Mouse (Mus musculus) MEL (cell line): ENCODE data around the gene Acacb. TPM values are rescaled to one million over a fixed set of nuclear protein-coding genes. Genes with fewer than 3 reads are reported as not detected.

ENCODE experiments used
- DNase-seq: peaks from one replicate; pipeline ENCODE4 v3.0.0; 2011; ENCODE audit warnings: low read depth, low spot score
- H3K27ac ChIP-seq: 2 replicates; pipeline ENCODE4 v1.5.1; 2012; ENCODE audit warnings: low read depth, mild to moderate bottlenecking, control low read depth, low read length, moderate library complexity; ENCODE audit not compliant: control insufficient read depth
- H3K27me3 ChIP-seq, 2 experiments: fragments of 150-350 bp in 1 of 2; sonication (generic) in 1 of 2; 2 replicates each; pipeline ENCODE4 v1.6.1; 2012; ENCODE audit warnings: low read length in 2 of 2, mild to moderate bottlenecking in 2 of 2, improper control_type of control experiment in 1 of 2, moderate library complexity in 1 of 2; ENCODE audit not compliant: insufficient read depth in 2 of 2, control insufficient read depth in 1 of 2
- H3K36me3 ChIP-seq, 2 experiments: 2 replicates each; pipeline ENCODE4 v1.6.1; 2012 to 2014; ENCODE audit warnings: low read length in 2 of 2, improper control_type of control experiment in 1 of 2, inconsistent platforms in 1 of 2, mild to moderate bottlenecking in 1 of 2; ENCODE audit not compliant: insufficient read depth in 2 of 2, control insufficient read depth in 1 of 2
- H3K4me1 ChIP-seq, 2 experiments: fragments of 150-350 bp in 1 of 2; sonication (generic) in 1 of 2; 2 replicates each; pipeline ENCODE4 v1.6.1; 2012; ENCODE audit warnings: low read length in 2 of 2, improper control_type of control experiment in 1 of 2, mild to moderate bottlenecking in 1 of 2; ENCODE audit not compliant: insufficient read depth in 2 of 2, control insufficient read depth in 1 of 2
- H3K4me3 ChIP-seq, 2 experiments: fragments of 150-350 bp in 1 of 2; sonication (generic) in 1 of 2; 2 replicates each; pipeline ENCODE4 v1.5.1; 2012; ENCODE audit warnings: low read depth in 2 of 2, low read length in 2 of 2, mild to moderate bottlenecking in 2 of 2, moderate library complexity in 2 of 2, control low read depth in 1 of 2, improper control_type of control experiment in 1 of 2; ENCODE audit not compliant: control insufficient read depth in 1 of 2, insufficient read depth in 1 of 2
- H3K79me2 ChIP-seq: 2 replicates; pipeline ENCODE4 v1.6.1; 2012; ENCODE audit warnings: mild to moderate bottlenecking, low read length, moderate library complexity; ENCODE audit not compliant: control insufficient read depth, poor library complexity, insufficient read depth
- H3K9ac ChIP-seq: 2 replicates; pipeline ENCODE4 v1.6.1; 2012; ENCODE audit warnings: low read depth, mild to moderate bottlenecking, control low read depth, low read length, moderate library complexity; ENCODE audit not compliant: control insufficient read depth, poor library complexity, severe bottlenecking
- H3K9me3 ChIP-seq: fragments of 150-350 bp; sonication (generic); replicated peaks from 2 replicates; pipeline ENCODE4 v1.6.1; 2012; ENCODE audit warnings: mild to moderate bottlenecking, low read length, improper control_type of control experiment, moderate library complexity; ENCODE audit not compliant: insufficient read depth
- BHLHE40 ChIP-seq: IDR thresholded peaks from 2 replicates; pipeline ENCODE4 v1.6.1; 2012; ENCODE audit warnings: low read depth, mild to moderate bottlenecking, inconsistent platforms, low read length, improper control_type of control experiment, borderline replicate concordance
- CHD1 ChIP-seq: IDR thresholded peaks from 2 replicates; pipeline ENCODE4 v1.6.1; 2012; ENCODE audit warnings: low read depth, mild to moderate bottlenecking, inconsistent platforms, low read length, improper control_type of control experiment
- CHD2 ChIP-seq: IDR thresholded peaks from 2 replicates; pipeline ENCODE4 v1.6.1; 2011; ENCODE audit warnings: low read length, improper control_type of control experiment
- ETS1 ChIP-seq: IDR thresholded peaks from 2 replicates; pipeline ENCODE4 v1.6.1; 2012; ENCODE audit warnings: low read depth, mild to moderate bottlenecking, inconsistent platforms, low read length, improper control_type of control experiment, moderate library complexity
- JUND ChIP-seq: IDR thresholded peaks from 2 replicates; pipeline ENCODE4 v1.6.1; 2011; ENCODE audit warnings: low read depth, mild to moderate bottlenecking, improper control_type of control experiment, low read length
- MAFK ChIP-seq: IDR thresholded peaks from 2 replicates; pipeline ENCODE4 v1.6.1; 2011; ENCODE audit warnings: low read depth, mild to moderate bottlenecking, low read length, improper control_type of control experiment, borderline replicate concordance
- MAX ChIP-seq: IDR thresholded peaks from 2 replicates; pipeline ENCODE4 v1.6.1; 2011; ENCODE audit warnings: low read length, improper control_type of control experiment
- MEF2A ChIP-seq: IDR thresholded peaks from 2 replicates; pipeline ENCODE4 v1.6.1; 2014; ENCODE audit warnings: low read depth, mild to moderate bottlenecking, inconsistent platforms, low read length, improper control_type of control experiment; ENCODE audit not compliant: poor library complexity, insufficient replicate concordance, severe bottlenecking; ENCODE audit errors: extremely low read depth
- MXI1 ChIP-seq: IDR thresholded peaks from 2 replicates; pipeline ENCODE4 v1.6.1; 2011; ENCODE audit warnings: mild to moderate bottlenecking, low read depth, low read length, improper control_type of control experiment
- MYC ChIP-seq: IDR thresholded peaks from 2 replicates; pipeline ENCODE4 v1.6.1; 2011; ENCODE audit warnings: low read depth, mild to moderate bottlenecking, low read length, improper control_type of control experiment, moderate library complexity
- NELFE ChIP-seq: IDR thresholded peaks from 2 replicates; pipeline ENCODE4 v1.6.1; 2011; ENCODE audit warnings: low read depth, low read length, improper control_type of control experiment
- NRF1 ChIP-seq: IDR thresholded peaks from 2 replicates; pipeline ENCODE4 v1.6.1; 2014; ENCODE audit warnings: low read depth, mild to moderate bottlenecking, inconsistent platforms, low read length, improper control_type of control experiment, moderate library complexity; ENCODE audit not compliant: poor library complexity, insufficient read depth, severe bottlenecking
- POLR2AphosphoS2 ChIP-seq: IDR thresholded peaks from 2 replicates; pipeline ENCODE4 v1.6.1; 2011; ENCODE audit warnings: low read length, improper control_type of control experiment
- POLR2AphosphoS5 ChIP-seq: IDR thresholded peaks from 2 replicates; pipeline ENCODE4 v1.6.1; 2012; ENCODE audit warnings: low read depth, borderline replicate concordance, mild to moderate bottlenecking, inconsistent platforms, low read length, moderate library complexity, mixed read lengths
- RAD21 ChIP-seq: IDR thresholded peaks from 2 replicates; pipeline ENCODE4 v1.6.1; 2011; ENCODE audit warnings: mild to moderate bottlenecking, low read depth, low read length, improper control_type of control experiment
- RCOR1 ChIP-seq: IDR thresholded peaks from 2 replicates; pipeline ENCODE4 v1.6.1; 2012; ENCODE audit warnings: low read depth, mild to moderate bottlenecking, inconsistent platforms, low read length, improper control_type of control experiment
- TCF12 ChIP-seq: IDR thresholded peaks from 2 replicates; pipeline ENCODE4 v1.6.1; 2014; ENCODE audit warnings: low read depth, mild to moderate bottlenecking, inconsistent platforms, low read length, improper control_type of control experiment, moderate library complexity
- UBTF ChIP-seq: IDR thresholded peaks from 2 replicates; pipeline ENCODE4 v1.6.1; 2012; ENCODE audit warnings: low read depth, mild to moderate bottlenecking, inconsistent platforms, low read length, improper control_type of control experiment, moderate library complexity, borderline replicate concordance; ENCODE audit not compliant: insufficient read depth
- USF1 ChIP-seq: IDR thresholded peaks from 2 replicates; pipeline ENCODE4 v1.6.1; 2014; ENCODE audit warnings: low read depth, mild to moderate bottlenecking, inconsistent platforms, low read length, improper control_type of control experiment, moderate library complexity
- USF2 ChIP-seq, 2 experiments: IDR thresholded peaks; 2 replicates each; pipeline ENCODE4 v1.6.1; 2011 to 2012; ENCODE audit warnings: improper control_type of control experiment in 2 of 2, low read length in 2 of 2, borderline replicate concordance in 1 of 2, inconsistent platforms in 1 of 2, low read depth in 1 of 2, mild to moderate bottlenecking in 1 of 2; ENCODE audit not compliant: insufficient read depth in 1 of 2
- ZC3H11A ChIP-seq: IDR thresholded peaks from 2 replicates; pipeline ENCODE4 v1.6.1; 2012; ENCODE audit warnings: low read depth, mild to moderate bottlenecking, inconsistent platforms, low read length, improper control_type of control experiment
- ZMIZ1 ChIP-seq: IDR thresholded peaks from 2 replicates; pipeline ENCODE4 v1.6.1; 2012; ENCODE audit warnings: low read depth, mild to moderate bottlenecking, inconsistent platforms, low read length, improper control_type of control experiment, moderate library complexity
- polyA plus RNA-seq, 2 experiments: library from polyadenylated mRNA; stranded (reverse) in 1 of 2; unstranded in 1 of 2; fragments of >175 nt in 1 of 2; fragments of >200 nt in 1 of 2; gene quantifications; 2 replicates each; pipeline versions ENCODE4 v1.2.1 to v1.2.4; 2012; ENCODE audit warnings: low replicate concordance in 2 of 2, low read depth in 1 of 2; ENCODE audit not compliant: insufficient read length in 2 of 2, insufficient read depth in 1 of 2, missing spikeins in 1 of 2
- total RNA-seq: library from RNA; depleted of rRNA; stranded (reverse); fragments of 300-350 nt; gene quantifications from 2 replicates; pipeline ENCODE4 v1.2.3, GENCODE M21; 2012

Acacb gene
- total and polyA plus RNA-seq, 3 experiments = 2.0 to 5.3 TPM; not detected in 1

GRCm38 (mm10) chr5:114157236-114157635, 10.9 kb downstream of the Acacb start:
- no peaks in the 10 kb centered on the region for H3K36me3 ChIP-seq
- no peak overlapping the region for H3K27ac ChIP-seq
- no peak overlapping the region for H3K4me3 ChIP-seq
- no peaks in the 10 kb centered on the region for H3K9me3 ChIP-seq
- no peak for TF ChIP-seq USF2 (IDR thresholded peaks at IDR 0.05; ENCODE audit: borderline replicate concordance in 1 of 2, insufficient read depth in 1 of 2, low read depth in 1 of 2, low read length in 2 of 2)
- TF ChIP-seq MAFK = no peak
- no peak for TF ChIP-seq CHD2
- no peak for TF ChIP-seq TCF12
- TF ChIP-seq MXI1 = no peak
- TF ChIP-seq ZC3H11A = no peak
- TF ChIP-seq MEF2A = no peak
- TF ChIP-seq RCOR1 = no peak
- no peak for TF ChIP-seq NELFE
- no peak for TF ChIP-seq BHLHE40
- no peak for TF ChIP-seq MYC
- TF ChIP-seq POLR2AphosphoS5 = no peak
- TF ChIP-seq ETS1 = no peak
- TF ChIP-seq RAD21 = no peak
- peaks cover 0 to under 1% of the 10 kb centered on the region in 2 experiments; a peak in 1 of 4 replicates for H3K4me1 ChIP-seq
- H3K9ac ChIP-seq = no peak overlapping the region
- H3K79me2 ChIP-seq = no peaks in the 10 kb centered on the region
- DNase-seq = no peak
- no peaks in the 10 kb centered on the region for H3K27me3 ChIP-seq

- Histone ChIP-seq H3K4me1 (peaks cover 2 to 9% of the 10 kb centered on the region in 2 experiments), H3K4me3 (no peak overlapping the region), H3K9ac (no peak overlapping the region), H3K79me2 (no peaks in the 10 kb centered on the region), H3K36me3 (peaks cover 0 to 5% of the 10 kb centered on the region in 2 experiments; a peak in 2 of 4 replicates), H3K9me3 (no peaks in the 10 kb centered on the region), H3K27ac (no peak overlapping the region), H3K27me3 (no peaks in the 10 kb centered on the region)
- no peak for TF ChIP-seq JUND
- TF ChIP-seq USF2 (IDR thresholded peaks at IDR 0.05; ENCODE audit: borderline replicate concordance in 1 of 2, insufficient read depth in 1 of 2, low read depth in 1 of 2, low read length in 2 of 2) = no peak
- no peak for TF ChIP-seq MAX
- no peak for TF ChIP-seq UBTF
- TF ChIP-seq RCOR1 = no peak
- no peak for TF ChIP-seq ZMIZ1
- no peak for TF ChIP-seq CHD1
- no peak for TF ChIP-seq USF1
- no peak for TF ChIP-seq NRF1
- TF ChIP-seq POLR2AphosphoS2 = no peak
- DNase-seq = no peak
These were observed 15.1 kb downstream of the Acacb start for GRCm38 (mm10) chr5:114161424-114161823.
